Mouse (Mus musculus): Measurements from ENCODE around the gene Crybb3. TPM values are rescaled to one million over a fixed set of nuclear protein-coding genes. Genes with fewer than 3 reads are reported as not detected.

The Crybb3 gene
- total RNA-seq, 1 experiment from 2014 or later = 0.70 TPM

GRCm38 (mm10) chr5:113102455-113102854 is 21.1 kb upstream of the Crybb3 start:
- DNase-seq = peak; percentile 68

GRCm38 (mm10) chr5:113101457-113101856 is 20.1 kb upstream of the Crybb3 start:
- DNase-seq = no peak

GRCm38 (mm10) chr5:113100422-113100821 is 19.0 kb upstream of the Crybb3 start:
- DNase-seq = no peak

- DNase-seq = peak; percentile 91
Observed at GRCm38 (mm10) chr5:113099546-113099945, 18.2 kb upstream of the Crybb3 start.

- no peak for DNase-seq
Observed at GRCm38 (mm10) chr5:113097551-113097950, 16.2 kb upstream of the Crybb3 start.

GRCm38 (mm10) chr5:113095456-113095855 is 14.1 kb upstream of the Crybb3 start:
- DNase-seq = no peak

- no peak for DNase-seq
Observed at GRCm38 (mm10) chr5:113092406-113092805, 11.0 kb upstream of the Crybb3 start.

GRCm38 (mm10) chr5:113091162-113091561 is 9.8 kb upstream of the Crybb3 start:
- peak; percentile 29 for DNase-seq

GRCm38 (mm10) chr5:113090750-113091149 is 9.4 kb upstream of the Crybb3 start:
- DNase-seq = no peak

- no peak for DNase-seq
Observed at GRCm38 (mm10) chr5:113090077-113090690, 8.8 kb upstream of the Crybb3 start.

GRCm38 (mm10) chr5:113087465-113087864 is 6.1 kb upstream of the Crybb3 start:
- DNase-seq = no peak

- DNase-seq = no peak
Observed at GRCm38 (mm10) chr5:113086990-113087389, 5.6 kb upstream of the Crybb3 start.

- DNase-seq = no peak
Observed at GRCm38 (mm10) chr5:113086439-113086838, 5.1 kb upstream of the Crybb3 start.

GRCm38 (mm10) chr5:113085931-113086330 is 4.5 kb upstream of the Crybb3 start:
- DNase-seq = no peak

- no peak for DNase-seq
Observed at GRCm38 (mm10) chr5:113084309-113084708, 2.9 kb upstream of the Crybb3 start.

- no peak for DNase-seq
Observed at GRCm38 (mm10) chr5:113082356-113083168, 1.2 kb upstream of the Crybb3 start.

- DNase-seq = no peak
Observed at GRCm38 (mm10) chr5:113081020-113081419, 364 bp downstream of the Crybb3 start.

- peak; percentile 38 for DNase-seq
Observed at GRCm38 (mm10) chr5:113079783-113080182, 1.6 kb downstream of the Crybb3 start.

- no peak for DNase-seq
Observed at GRCm38 (mm10) chr5:113078686-113079085, 2.7 kb downstream of the Crybb3 start.

- no peak for DNase-seq
Observed at GRCm38 (mm10) chr5:113070017-113070416, 11.4 kb downstream of the Crybb3 start, which contains the start of gene Crybb2. Crybb2 (minus strand) TSS chr5:113070117.

- DNase-seq = peak; percentile 83
Observed at GRCm38 (mm10) chr5:113054308-113054707, 27.1 kb downstream of the Crybb3 start.

GRCm38 (mm10) chr5:113050581-113051185 is 30.7 kb downstream of the Crybb3 start:
- DNase-seq = no peak

GRCm38 (mm10) chr5:113049876-113050275 is 31.5 kb downstream of the Crybb3 start:
- no peak for DNase-seq

Measured in adrenal gland, postnatal 25 days (tissue).